Mouse (Mus musculus) neutrophil, adult 5-6 weeks (primary cell): ENCODE measurements around the gene Map7d1. TPM values are rescaled to one million over a fixed set of nuclear protein-coding genes. Genes with fewer than 3 reads are reported as not detected.
"Not testable (repeated sequence)": the region's sequence is repeated elsewhere in the genome, so short reads cannot be mapped to it uniquely, and the experiment has no call there.

ENCODE experiments used
- ATAC-seq: fragments of 151-379, 151-347 bp; 2 replicates; pipeline ENCODE4 v1.8.0; 2017; ENCODE audit warnings: mild to moderate bottlenecking, moderate TSS enrichment; ENCODE audit not compliant: insufficient number of reproducible peaks, poor library complexity, low FRiP score, severe bottlenecking; ENCODE audit errors: extremely low read depth
- total RNA-seq: library from RNA; stranded (forward); fragments of 200-1000 nt; gene quantifications from 2 replicates; pipeline ENCODE4 v1.2.3, GENCODE M21; 2017

The Map7d1 gene
- total RNA-seq, 1 experiment from 2014 or later, result 115 TPM

DNA sequence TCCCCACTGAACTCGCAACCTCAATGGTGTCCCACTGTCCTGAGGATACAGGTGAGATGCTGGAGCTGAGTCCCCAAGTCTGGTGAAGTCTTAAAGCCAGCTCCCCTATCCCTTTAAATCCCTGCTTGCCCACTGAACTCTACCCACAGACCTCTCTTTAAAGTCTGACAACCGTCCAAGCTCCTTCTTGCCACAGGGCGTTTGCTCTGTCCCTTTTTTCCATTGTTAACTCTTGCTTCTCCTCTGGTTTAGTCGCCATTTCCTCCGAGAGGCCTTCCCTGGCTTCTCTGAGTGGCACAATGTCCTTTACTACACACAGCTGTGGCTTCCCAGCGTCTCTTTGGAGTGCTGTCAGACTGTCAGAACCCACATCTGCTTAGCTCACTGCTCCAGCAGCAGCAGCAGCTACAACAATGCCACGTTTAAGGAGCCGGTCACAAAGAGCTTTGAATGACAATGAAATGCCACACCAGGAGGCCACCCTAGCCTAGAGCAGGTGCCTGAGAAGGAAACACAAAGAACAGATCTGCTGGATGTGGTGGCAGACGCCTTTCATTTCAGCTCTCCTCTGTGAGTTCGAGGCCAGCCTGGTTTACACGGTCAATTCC lies 7.8 kb downstream of the Map7d1 start:
- ATAC-seq, result no peak

DNA sequence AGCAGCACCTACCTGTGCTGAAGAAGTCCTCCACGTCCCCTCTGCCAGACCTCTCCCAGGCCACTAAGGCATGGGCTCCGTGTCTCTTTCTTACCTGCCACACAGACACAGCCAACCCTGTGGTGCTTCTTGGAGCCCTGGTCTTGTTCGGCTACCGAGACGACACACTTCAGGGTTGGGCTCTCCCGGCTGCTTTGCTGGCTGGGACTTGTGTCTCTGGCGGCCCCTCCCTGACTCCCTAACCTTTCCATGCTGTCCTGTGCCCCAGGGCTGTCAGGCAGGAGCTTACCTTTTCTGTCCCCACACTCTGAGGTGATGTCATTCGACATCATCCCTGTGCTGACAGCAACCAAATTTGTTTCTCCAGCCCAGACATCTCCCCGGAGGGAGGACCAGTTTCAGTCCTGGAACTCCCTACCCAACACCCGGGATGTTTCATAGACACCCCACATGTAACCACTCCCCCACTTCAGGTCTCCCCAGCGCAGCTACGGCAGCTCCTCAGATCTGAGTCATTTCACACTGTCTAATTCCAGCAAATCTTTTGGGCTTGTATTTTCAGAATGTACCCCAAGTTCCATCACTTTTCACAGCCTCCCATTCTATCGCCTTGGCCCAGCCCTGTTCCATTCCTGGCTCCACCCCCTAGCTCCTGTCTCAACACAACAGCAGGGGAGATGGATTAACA lies 9.8 kb downstream of the Map7d1 start:
- ATAC-seq, result no peak

DNA sequence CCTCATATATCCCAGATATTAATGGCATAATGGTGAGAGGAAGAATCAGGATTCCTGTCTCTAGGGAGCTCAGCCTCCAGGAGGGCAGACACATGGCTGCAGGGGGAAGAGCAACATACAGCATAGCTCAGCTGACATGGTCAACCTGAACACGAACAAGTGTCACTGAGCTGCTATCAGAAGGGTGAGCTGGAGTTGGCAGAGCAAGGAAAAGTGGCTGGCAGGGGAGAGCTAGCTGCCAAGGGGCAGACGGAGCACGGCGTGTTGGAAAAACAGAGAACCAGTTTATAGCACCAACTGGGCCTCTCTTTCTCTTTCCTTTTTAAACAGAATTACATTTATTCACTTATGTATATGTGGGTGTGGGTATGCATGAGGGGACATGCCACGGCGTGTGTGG lies 13.6 kb downstream of the Map7d1 start:
- ATAC-seq, result no peak

DNA sequence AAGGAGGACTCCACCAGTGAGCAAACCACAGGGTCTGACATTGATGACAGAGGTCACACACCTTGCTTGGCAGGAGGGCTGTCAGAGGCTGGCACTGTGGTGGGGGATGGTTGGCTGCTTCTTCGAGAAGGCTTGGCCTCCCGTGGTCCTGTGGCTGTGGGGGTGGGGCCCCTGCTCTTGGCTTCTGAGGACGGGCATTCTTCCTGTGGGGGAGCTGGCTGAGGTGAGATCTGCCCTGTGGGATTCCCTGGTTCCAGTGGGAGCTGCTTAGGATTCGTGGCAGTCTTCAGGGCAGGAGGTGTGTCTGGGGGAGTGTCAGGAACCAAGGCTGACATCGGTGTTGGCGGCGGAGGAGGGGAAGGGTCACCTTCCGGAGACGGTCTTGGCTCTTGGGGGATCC lies 14.2 kb downstream of the Map7d1 start:
- no peak for ATAC-seq

DNA sequence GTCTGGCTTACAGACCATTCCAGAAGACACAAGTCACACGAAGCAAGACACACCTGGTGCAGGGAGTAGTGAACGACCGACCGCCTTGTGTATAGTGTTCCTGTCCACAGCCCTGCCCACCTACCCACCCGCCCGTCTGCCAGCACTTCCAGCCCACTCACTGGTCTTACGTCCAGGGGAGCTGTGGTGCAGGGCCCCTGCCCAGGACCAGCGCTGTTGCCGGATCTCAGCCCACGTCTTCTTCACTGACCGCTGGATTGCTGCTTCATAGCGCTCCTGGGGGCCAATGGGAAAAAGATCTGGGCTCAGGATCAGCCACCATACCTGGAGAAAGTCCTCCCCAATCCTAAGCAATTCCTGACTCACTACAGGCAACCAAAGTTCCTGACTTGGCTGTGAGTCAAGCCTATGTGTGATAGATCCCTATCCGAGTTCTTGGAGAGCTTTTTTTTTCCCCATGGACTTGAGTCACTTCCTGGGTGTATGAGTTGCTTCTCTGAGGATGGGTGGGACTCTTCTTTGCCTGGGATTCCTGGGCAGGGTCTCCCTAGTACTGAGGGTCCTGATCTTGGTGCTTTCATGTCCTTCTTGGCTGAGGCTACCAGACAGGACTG lies 16.2 kb downstream of the Map7d1 start:
- ATAC-seq, result no peak

DNA sequence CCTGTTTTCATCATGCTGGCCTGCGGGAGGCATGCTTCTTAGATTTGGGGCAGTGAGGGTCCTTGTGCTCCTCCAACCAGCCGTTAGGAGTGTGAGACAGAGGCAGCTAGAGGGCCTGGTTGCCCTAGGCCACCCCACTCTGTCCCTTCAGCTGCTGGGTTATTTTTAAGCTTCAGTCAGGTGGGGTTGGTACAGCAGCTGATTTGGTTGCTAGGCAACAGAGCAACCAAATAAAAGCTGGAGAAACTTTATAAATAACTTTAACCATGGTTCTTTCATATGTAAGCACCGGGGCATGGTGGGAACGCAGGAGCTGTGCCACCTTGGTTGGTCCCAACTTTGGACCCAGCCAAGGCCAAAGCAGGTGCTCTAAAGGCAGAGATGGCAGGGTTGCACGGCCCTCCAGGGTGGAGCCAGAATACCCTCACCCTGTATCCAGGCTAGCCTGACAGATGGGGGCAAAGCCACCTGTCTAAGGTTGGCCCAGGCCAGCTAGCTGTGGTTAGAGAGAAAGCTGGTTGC lies 18.4 kb downstream of the Map7d1 start:
- ATAC-seq, result no peak

DNA sequence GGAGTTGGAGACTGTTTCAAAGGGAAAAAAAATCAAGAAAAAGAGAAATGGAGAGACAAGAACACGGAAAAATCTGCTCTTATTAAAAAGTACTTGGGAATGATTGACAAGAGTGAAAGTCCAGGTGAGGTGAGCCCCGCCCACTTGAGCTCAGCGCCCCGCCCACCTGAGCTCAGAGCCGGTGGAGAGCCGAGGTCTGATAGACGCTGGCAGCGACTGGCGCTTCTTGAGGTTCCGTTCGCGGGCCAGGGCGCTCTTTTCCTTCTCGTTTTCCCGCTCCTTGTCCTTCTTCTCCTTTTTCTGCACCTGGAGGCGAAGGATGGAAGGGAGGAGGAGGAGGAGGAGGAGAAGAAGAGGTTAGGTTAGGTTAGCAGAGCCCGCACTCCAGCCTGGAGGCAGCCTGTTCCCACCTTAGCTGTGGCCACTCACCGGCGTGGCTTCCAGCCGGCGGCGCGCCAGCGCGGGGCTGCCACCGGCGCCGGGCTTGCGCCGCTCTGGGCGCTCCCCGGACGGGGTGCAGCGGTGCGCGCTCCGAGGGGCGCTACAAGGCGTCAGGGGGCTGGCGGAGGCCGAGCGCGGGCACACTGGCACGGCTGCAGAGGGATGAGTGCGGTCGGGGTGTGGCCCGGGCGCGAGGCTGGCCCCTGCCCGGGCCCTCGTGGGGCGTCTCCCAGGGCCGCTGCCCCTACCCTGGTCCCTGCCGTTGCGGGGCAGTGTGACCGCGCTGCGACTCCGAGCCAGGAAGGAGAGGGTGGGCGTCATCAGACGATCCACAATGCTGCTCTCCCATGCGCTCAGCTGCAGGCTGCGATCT lies 19.5 kb downstream of the Map7d1 start:
- ATAC-seq, result no peak

DNA sequence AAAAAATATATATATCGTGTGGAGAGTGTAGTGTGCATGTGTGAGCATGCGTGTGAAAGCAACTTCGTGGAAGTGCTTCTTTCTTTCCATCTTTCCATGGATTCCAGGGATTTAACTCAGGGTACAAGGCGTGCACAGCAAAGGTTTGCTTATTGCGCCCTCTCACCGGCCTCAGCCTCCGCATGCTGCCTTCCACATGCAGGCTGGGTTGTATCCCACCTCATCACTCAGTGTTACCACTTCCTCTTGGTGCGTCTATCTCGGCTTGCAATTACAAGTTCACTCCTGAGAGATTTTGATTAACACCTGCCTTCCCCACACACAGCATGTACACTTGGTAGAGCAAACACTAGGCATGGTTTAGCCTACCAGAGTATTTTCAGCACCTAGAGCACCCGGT lies 21.0 kb downstream of the Map7d1 start:
- no peak for ATAC-seq

DNA sequence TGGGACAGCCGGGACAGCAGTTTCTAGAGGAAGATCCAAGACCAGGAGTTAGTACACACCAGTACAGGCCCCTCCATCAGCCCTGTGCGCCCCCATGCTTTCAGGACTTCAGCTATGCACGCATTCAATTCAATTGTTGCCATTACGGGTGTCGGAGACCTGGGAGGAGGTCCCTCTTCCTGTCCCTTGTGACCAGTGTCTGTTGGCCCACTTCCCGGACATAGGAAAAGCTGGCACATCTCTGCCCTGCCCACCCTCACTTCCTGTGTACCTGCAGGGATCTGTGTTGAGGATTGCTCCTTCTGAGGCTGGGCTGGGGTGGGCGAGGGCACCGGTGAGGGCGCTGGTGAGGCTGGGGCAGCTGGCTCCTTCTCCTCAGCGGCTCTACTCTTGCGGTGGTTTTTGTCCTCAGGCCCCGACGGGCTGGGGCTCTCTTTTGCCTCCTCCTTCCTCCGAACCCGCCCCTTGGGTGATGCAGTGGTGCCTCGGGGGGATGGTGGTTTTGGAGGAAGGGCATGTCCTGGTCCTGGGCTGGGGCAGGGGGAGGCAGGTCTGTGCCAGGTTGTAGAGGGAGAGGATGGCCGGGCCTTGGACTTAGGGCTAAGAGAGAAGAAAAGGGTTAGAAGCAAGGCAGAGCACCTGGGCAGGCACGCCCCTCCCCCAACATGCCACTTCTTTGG lies 21.5 kb downstream of the Map7d1 start:
- ATAC-seq, result no peak

DNA sequence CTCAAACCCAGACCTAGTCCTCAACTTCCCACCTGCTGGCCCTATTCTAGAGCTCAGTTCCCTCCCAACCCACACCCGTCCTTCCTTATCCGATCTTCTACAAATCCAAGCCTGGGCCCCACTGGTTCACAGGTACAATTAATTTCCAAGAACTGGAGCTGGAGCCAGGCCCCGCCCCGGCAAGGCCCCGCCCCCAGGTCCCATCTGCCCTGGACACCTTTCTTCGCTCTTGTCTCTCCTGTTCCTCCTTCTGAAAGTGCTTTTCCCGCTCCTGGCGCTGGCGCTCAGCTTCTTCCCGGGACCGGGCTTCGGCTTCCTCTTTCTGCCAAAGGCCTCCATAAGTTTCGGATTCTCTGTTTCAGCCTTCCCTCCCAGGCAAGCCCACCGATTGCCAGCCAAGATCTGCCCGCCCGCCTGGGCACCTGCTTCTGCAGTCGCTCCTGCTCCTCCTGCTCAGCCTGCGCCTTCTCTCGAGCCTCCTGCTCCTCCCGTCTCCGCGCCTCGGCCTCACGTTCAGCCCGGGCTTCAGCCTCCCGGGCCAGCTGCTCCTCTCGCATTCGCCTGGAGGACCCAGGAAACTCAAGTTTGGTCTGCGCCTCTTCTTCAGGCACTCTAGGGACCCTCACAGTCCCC lies 22.4 kb downstream of the Map7d1 start:
- no peak for ATAC-seq

DNA sequence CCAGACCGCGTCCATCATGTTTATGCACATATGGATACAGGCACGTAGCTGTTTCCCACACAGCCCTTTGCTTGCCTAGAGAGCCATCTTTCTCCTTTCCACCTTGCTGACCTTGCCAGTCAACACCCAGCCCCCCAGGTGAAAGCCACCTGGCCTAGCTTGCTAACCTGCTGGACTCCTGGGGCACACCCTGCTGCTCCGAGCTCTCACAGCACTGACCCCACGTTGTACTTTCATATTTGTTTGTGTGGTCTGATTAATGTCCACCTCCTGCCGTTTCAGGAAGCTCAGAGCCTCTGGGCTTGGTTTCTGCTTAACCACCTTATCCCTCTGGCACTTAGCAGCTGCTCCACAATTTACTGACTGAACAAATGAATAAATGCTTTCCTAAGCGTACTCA lies 26.2 kb downstream of the Map7d1 start:
- ATAC-seq, result no peak

DNA sequence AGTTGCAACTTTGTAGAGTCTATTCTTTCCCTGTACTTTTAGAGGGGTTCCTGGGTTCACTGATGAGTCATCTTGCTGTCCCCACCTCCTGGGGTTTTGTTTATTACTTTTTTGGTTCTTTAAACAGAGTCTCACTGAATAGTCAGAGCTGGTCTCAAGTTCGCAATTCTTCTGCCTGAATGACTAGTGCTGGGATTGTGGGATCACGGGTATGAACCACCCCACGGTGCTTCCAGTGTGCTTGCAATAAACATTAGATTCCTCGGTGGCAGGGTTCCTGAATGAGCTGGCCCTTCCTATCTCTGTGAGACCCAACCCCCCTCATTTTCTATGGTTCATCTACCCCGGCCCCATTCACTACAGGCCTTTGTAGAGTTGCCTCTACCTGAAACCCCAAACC lies 28.0 kb downstream of the Map7d1 start:
- ATAC-seq, result no peak

DNA sequence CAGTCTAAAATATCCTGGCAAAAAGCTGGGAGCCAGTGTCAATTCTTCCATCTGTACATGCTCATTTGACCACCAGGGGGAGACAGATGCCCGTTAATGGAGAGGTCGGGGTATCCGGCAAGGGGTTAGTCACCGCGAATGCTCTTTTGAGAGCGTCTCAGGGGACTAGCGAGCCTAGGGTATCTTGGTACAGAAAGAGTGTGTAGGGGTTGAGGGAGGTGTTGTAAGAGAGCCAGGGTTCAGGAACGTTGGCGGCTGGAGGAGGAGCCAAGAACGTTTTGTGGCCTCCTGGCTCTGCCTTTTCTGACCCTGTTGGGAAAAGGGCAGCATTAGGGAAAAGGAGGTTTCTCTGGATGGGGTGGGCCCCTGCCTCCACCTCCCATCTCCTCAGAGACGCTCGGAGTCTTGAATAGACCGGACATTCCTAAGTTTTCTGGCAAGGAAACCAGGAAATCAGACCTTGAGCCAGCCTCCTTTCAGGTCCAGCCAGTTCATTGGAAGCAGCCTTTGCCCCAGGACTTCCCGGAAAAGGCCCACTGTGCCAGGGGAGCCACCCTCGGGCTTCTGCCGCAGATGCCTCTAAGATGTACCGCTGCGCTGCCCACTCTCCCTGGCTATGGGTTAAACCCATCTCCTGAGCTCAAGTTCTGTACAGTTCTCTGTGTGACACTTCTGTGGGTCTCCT lies 28.9 kb downstream of the Map7d1 start:
- ATAC-seq, result peak; percentile 88

DNA sequence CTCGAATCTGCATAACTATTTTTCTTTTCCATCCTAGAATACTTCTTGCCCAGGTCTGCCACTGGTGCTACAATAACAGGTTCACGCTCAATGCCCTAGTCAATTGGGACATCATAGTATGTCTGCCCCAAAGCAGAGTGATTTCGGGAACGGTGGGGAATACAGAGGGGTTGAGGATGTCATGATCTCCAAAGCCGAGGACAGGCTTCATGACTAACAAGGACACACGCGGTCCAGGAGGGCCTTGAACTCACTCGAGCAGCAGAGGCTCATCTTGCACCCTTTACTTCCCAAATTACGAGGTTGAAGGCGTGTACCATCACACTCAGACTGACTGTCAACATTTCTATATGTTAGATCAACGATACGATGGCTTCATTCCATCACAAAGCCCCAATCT lies 29.5 kb downstream of the Map7d1 start:
- ATAC-seq, result no peak

DNA sequence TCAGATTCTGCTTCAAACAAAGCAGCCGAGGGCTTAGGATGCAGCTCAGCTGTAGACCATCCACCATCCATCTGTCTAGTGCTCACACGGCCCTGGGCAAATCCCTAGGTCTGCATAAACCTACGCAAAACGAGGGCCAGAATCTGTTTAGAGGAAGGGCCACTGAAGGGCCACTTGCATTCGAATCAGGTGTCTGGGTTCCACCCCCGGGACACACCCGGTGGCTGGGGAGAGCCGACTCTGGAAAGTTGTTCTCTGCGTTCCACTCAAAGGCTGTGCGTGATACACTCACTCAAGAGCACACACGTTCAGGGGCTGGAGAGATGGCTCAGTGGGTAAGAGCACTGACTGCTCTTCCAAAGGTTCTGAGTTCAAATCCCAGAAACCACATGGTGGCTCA lies 33.5 kb downstream of the Map7d1 start:
- no peak for ATAC-seq

DNA sequence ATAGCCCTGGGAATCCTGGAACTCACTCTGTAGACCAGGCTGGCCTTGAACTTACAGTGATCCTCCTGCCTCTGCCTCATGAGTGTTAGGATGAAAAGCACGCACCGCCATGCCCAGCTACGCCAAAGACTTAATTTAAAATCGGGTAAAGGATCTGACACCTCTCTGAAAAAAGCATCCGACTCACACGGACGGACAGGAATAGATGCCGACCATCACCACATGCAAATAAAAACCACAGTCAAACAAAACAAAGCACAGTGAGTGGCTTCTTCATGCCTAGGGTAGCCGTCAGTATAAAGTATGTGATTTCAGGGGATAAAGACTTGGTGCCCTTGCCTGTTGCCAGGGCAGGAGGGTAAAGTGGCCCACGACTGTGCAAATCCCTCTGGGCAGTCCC lies 36.1 kb downstream of the Map7d1 start:
- no peak for ATAC-seq

DNA sequence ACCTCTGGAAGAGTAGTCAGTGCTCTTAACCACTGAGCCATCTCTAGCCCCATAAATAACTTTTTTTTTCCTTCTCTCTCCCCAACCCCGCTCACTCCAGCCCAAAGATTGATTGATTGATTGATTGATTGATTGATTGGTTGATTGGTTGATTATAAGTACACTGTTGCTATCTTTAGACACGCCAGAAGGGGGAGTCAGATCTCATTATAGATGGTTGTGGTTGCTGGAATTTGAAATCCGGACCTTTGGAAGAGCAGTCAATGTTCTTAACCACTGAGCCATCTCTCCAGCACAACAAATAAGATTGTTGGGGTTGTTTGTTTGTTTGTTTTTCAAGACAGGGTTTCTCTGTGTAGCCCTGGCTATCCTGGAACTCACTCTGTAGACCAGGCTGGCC lies 36.6 kb downstream of the Map7d1 start:
- ATAC-seq, result not testable (repeated sequence)

DNA sequence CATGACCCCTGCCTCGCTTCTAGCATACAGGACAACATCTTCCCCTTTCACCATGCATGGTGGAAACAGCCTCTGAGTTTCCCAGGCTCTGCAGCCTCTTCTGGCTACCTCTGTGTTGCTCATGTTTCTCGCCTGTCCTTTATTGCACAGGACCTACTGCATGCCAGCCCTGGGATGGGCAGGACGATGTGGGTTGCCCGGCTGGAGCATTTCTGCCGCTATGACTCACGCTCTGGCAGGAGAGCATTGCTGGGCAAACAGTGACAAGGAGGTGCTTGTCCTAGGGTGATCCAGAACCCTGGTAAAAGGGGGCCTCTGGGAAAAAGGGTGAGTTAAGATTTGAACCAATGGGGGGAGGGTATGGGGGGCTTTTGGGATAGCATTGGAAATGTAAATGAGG lies 38.4 kb downstream of the Map7d1 start:
- ATAC-seq, result no peak
